Mouse (Mus musculus) right cerebral cortex, postnatal 14 days (tissue): ENCODE results near the gene Synpo2.

Experiments used
- DNase-seq: peaks from one replicate; pipeline ENCODE4 v3.0.0; 2022

Synpo2 gene

GRCm38 (mm10) chr3:123085871-123086501, 150.0 kb downstream of the Synpo2 start:
- DNase-seq: no peak

- DNase-seq: no peak
These were observed 154.3 kb downstream of the Synpo2 start for GRCm38 (mm10) chr3:123081665-123082064.

DNA sequence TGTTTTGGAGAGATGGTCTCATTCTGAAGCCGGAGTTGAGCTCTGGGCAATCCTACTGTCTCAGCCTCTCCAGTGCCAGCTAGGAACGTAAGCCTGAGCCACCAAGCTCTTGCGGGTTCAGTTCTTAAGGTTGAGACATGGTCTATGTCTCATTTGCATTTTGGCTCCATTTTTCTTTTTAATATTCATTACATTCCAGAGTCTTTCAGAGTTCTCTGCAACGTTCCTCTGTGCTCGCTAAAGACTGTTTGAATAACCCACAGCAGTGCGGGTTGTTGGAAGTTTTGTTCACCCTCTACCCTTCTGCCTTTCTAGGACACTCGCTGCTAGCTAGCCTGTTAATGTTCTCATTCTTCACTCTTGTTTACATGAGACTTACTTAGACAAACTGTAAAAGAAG, 155.0 kb downstream of the Synpo2 start:
- no peak for DNase-seq

DNA sequence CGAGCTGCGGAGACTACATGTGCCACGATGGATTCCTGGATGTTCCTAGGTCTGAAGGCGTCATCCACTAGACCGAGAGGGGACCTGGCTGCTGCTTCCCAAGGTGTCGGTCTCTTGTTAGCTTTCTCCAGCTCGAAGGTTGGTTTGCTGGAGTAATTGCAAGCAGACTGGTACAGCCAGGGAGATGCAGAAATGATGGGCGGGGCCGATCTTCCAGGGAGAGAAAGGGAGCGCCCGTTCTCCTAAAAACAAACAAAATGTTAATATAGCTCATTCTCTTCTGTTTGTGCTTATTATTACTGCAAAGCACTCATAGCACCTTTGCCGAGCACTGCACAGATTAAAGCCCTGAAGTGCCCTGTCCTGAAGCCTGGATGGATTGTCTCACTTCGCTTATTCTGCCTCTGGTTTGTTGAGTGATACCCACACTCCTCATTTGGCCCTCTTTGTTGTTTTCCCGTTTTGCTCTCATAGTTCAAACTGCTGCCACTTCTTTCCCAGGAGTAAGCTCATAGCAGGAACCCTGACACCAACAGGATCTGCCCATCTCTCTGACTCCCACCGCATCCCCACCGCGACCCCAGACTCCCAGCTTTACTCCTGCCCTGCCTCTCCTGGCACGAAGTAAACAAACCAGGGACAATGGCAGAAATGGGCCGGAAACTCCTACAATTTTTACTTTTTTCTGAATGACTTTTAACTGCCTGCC, 155.8 kb downstream of the Synpo2 start:
- DNase-seq: no peak

GRCm38 (mm10) chr3:123075759-123076158, 160.2 kb downstream of the Synpo2 start:
- no peak for DNase-seq

GRCm38 (mm10) chr3:123075034-123075433, 160.9 kb downstream of the Synpo2 start:
- no peak for DNase-seq

DNA sequence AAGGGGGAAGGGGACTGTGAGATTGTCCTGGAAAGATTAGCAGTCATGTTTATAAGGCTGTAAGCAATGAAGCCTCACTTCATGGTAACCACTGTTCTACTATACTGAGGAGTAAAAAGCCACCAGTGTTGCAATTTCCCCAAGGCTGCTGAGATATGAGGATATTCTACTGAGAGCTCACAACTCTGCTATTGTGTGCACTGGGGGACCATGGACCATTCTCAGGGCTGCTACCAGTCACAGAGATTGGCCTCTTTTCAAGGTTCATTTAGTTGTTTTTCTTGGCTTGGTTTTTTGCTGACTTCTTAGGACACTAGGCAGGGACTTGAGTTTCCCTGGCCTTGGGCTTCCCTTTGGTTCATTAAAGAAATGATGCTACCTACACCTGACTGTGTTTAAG, 162.6 kb downstream of the Synpo2 start:
- DNase-seq: no peak

GRCm38 (mm10) chr3:123072472-123072871, 163.5 kb downstream of the Synpo2 start:
- no peak for DNase-seq

DNA sequence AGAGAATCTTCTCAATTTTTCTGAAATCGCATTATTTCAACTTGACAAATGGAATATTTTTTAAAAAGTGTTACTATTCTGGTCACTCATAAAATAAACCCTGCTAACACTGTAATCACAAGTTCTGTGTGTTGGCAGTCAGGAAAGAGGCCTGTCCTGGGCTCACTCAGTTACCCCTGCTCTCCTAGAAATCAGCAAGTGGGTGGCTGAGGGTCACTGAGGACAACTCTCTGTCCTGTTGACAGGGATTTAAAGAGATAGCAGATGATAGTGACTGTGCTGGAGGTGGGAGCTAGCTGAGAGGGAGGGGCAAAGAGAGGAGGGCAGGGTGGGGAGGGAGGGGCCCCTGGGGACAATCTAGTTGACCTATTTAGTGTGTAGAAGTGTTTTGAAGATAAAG, 165.0 kb downstream of the Synpo2 start:
- no peak for DNase-seq

GRCm38 (mm10) chr3:123066836-123067235, 169.1 kb downstream of the Synpo2 start:
- DNase-seq: no peak

GRCm38 (mm10) chr3:123065466-123065865, 170.5 kb downstream of the Synpo2 start:
- DNase-seq: no peak

GRCm38 (mm10) chr3:123064186-123064585, 171.8 kb downstream of the Synpo2 start:
- no peak for DNase-seq

GRCm38 (mm10) chr3:123061931-123062330, 174.0 kb downstream of the Synpo2 start:
- DNase-seq: no peak

DNA sequence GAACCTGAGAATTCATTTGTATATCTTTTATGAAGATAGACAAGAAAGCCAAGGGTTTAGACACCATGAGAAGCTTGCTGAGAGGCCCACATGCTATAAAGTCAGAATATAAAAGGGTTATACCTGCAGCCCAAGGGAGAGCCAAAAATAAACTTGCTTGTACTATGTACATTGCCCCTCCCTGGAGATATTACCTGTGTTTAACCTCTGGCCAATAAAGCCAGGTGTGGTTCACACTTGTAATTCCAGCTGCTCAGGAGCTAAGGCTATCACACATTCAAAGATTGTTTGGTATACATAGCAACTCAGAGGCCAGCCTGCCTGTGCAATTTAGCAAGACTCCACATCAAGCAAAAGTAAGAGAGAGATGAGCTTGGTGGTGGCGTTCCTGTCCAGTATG, 177.1 kb downstream of the Synpo2 start:
- DNase-seq: no peak

DNA sequence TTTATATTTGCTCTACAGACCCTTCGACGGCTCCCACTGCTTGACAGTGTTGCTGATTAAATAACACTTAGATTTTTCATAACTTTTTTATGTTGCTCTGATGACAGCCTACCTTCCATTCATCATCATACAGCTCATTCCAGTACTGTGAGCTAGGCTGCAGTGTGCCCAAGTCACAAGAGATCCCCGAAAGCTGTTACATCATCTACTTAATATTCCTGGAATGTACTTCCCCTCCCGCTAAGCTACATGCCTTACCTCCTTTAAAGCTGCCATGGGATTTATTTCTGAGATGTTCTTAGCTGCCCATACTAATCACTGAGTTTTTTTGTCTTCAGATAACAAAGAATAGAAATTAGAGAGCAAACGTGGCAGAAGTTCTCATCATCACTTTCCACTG, 181.8 kb downstream of the Synpo2 start:
- no peak for DNase-seq

DNA sequence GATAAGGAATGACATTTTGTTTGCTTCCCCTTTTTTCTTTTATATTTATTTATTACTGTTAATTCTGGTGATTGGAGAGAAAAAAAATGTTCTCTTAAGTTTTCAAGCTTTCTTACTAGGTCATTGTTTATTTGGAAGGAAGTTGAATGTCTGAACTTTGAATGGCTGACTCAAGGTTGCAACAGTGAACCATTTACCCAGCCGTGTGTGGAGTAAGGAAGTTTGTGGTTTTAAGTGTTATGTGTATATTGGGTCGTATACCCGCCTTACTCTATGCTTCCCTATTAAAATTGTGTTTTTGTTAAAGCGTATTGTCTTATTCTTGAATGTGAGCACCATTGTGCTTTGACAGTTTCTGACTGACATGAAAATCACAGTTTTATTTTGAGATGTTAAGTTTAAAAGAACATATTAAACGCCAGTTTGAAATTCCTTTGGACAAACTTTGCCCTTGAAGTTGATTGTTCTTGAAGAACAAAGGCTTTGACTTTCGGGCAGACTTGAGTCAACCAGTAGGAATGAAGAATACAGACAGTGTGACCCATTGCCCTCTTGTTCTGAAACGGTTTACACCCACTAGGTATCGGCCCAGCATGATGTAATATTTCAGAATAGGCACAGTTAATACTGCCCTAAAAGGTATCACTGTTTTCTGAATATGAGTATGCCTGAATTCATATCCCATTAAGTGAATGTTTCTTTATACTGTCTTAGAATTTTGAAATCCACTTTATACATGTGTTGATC, 182.6 kb downstream of the Synpo2 start:
- DNase-seq: no peak

GRCm38 (mm10) chr3:123042308-123042707, 193.6 kb downstream of the Synpo2 start:
- DNase-seq: no peak

DNA sequence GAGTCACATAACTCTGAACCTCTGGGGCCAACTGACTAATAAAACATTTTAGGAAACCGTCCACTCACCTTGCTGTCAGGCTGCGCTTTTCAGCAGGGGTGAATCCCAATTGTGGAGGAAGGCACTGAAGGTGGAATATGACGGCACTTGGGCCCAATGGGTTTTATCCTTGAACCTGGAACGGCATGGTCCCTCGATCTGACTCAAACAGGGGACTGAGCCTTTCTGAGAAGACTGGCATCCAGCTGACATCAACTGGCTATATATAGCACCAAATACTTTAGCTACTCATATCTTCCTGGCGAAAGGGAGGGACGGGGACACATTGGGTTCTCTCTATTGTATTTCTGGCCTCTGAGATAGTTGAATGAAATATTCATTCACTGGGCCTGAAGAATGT, 201.2 kb downstream of the Synpo2 start, which contains the start of gene Myoz2:
Gene Myoz2, minus strand, starts transcription at position 264 of the 400 bp plus-strand sequence.
- no peak for DNase-seq

DNA sequence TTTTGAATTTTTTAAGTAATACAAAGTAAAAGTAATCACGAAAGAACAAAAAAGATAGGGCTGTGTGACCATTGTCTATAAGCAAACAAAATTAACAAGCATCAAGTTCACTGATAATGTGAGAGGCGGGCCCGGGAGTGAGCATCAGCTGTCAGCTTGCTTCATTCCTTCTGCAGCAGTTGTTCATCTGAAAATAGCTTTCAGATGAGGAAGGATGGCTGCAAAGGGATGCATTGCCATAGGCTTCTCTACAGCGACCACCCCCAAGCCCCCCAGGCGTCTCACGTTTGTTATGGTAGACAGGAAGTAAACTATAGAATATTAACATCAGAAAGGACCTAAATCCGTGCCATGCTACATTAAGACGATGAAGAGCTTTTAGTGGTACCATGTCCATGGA, 202.1 kb downstream of the Synpo2 start:
- no peak for DNase-seq
